Comparison of ENCODE assay signal across 14 mouse cellular contexts in genomic region chr7:3643412-3643811, GRCm38 (mm10). TPM values are rescaled to one million over a fixed set of nuclear protein-coding genes. Genes with fewer than 3 reads are reported as not detected.
DNase-seq lines count a peak whose midpoint lies in the region; ATAC-seq and TF ChIP-seq lines count a peak whose summit lies in the region.
"Had no signal": no experiment of that assay in that cellular context is flagged by ENCODE, and none has a peak within 500 bp of the region (broad histone marks: within the 10 kb centered on the region; RNA-seq: fewer than 3 reads in every experiment).

No protein-coding gene starts in this region.

- H3K79me2 ChIP-seq in MEL (ENCODE audit: control insufficient read depth, insufficient read depth, low read length, poor library complexity), result peaks cover 32% of the 10 kb centered on the region

- TF ChIP-seq EP300 in liver, postnatal 0 days (IDR thresholded peaks at IDR 0.05; ENCODE audit: low read depth), result no peak
- TF ChIP-seq EP300 in MEL (IDR thresholded peaks at IDR 0.05; ENCODE audit: low read depth in 1 of 2, low read length in 2 of 2), result peak; percentile 48 to 62; a peak in 2 of 4 replicates

- H3K36me3 ChIP-seq in liver, embryonic 12.5 days, result peaks cover 60% of the 10 kb centered on the region
- peaks cover 33% of the 10 kb centered on the region for H3K36me3 ChIP-seq in liver, postnatal 0 days (replicated peaks; ENCODE audit: insufficient read depth, low read length)
- peaks cover 2 to 29% of the 10 kb centered on the region in 2 experiments for H3K36me3 ChIP-seq in MEL (ENCODE audit: control insufficient read depth in 1 of 2, insufficient read depth in 2 of 2, low read length in 2 of 2)
- peaks cover 18% of the 10 kb centered on the region for H3K36me3 ChIP-seq in hindbrain, embryonic 16.5 days (ENCODE audit: control insufficient read depth, insufficient read depth, low read length)

- 38% methylated on average over 5 of the region's 5 CpGs for WGBS in liver, embryonic 12.5 days (ENCODE audit: insufficient replicate concordance)
- 36% methylated on average over 5 of the region's 5 CpGs for WGBS in liver, postnatal 0 days (ENCODE audit: insufficient replicate concordance)
- 67% methylated on average over 5 of the region's 5 CpGs for WGBS in hindbrain, embryonic 16.5 days

- no peaks in the 10 kb centered on the region for H3K27me3 ChIP-seq in liver, embryonic 12.5 days (replicated peaks)
- no peaks in the 10 kb centered on the region for H3K27me3 ChIP-seq in liver, postnatal 0 days (ENCODE audit: insufficient read depth, low read length)
- H3K27me3 ChIP-seq in MEL (ENCODE audit: control insufficient read depth in 1 of 2, insufficient read depth in 2 of 2, low read length in 2 of 2), result no peaks in the 10 kb centered on the region
- no peaks in the 10 kb centered on the region for H3K27me3 ChIP-seq in hindbrain, embryonic 16.5 days (replicated peaks; ENCODE audit: control insufficient read depth, insufficient read depth, low read length)
- H3K27me3 ChIP-seq: embryonic facial prominence, embryonic 15.5 days; forebrain, embryonic 15.5 days; Patski had no signal

- peak; percentile 79 for DNase-seq in heart, adult 11 months
- no peak for DNase-seq in heart, adult 18-20 months
- no peak for DNase-seq in liver, postnatal 0 days
- DNase-seq in MEL (ENCODE audit: low read depth, low spot score), result peak; percentile 89
- DNase-seq in T-cell, adult 2 months (ENCODE audit: low spot score), result no peak
- DNase-seq in frontal cortex, postnatal 14 days (ENCODE audit: low spot score in 2 of 2), result no peak
- DNase-seq: cerebellum, adult 11-12 months; heart, postnatal 10 days had no signal

- no peaks in the 10 kb centered on the region for H3K9me3 ChIP-seq in liver, embryonic 12.5 days (replicated peaks)
- no peaks in the 10 kb centered on the region for H3K9me3 ChIP-seq in liver, postnatal 0 days (ENCODE audit: low read length)
- no peaks in the 10 kb centered on the region for H3K9me3 ChIP-seq in MEL (replicated peaks; ENCODE audit: insufficient read depth, low read length)
- no peaks in the 10 kb centered on the region for H3K9me3 ChIP-seq in hindbrain, embryonic 16.5 days (ENCODE audit: control insufficient read depth, low read length)
- H3K9me3 ChIP-seq: embryonic facial prominence, embryonic 15.5 days; forebrain, embryonic 15.5 days had no signal

- peaks cover 38% of the 10 kb centered on the region for H3K4me1 ChIP-seq in liver, embryonic 12.5 days
- peaks cover 23% of the 10 kb centered on the region for H3K4me1 ChIP-seq in liver, postnatal 0 days (ENCODE audit: insufficient read depth)
- peaks cover 3 to 33% of the 10 kb centered on the region in 2 experiments for H3K4me1 ChIP-seq in MEL (ENCODE audit: control insufficient read depth in 1 of 2, insufficient read depth in 2 of 2, low read length in 2 of 2)
- peaks cover 28% of the 10 kb centered on the region for H3K4me1 ChIP-seq in hindbrain, embryonic 16.5 days (ENCODE audit: control insufficient read depth, insufficient read depth, low read depth, low read length)

- ATAC-seq in liver, embryonic 12.5 days, result no peak
- ATAC-seq in liver, postnatal 0 days, result no peak
- no peak for ATAC-seq in hindbrain, embryonic 16.5 days
- ATAC-seq: forebrain, embryonic 15.5 days; intestine, postnatal 0 days; Patski had no signal

- no peak overlapping the region for H3K4me3 ChIP-seq in liver, embryonic 12.5 days
- no peak overlapping the region for H3K4me3 ChIP-seq in liver, postnatal 0 days (ENCODE audit: low read depth, low read length)
- H3K4me3 ChIP-seq in MEL (ENCODE audit: control insufficient read depth in 1 of 2, insufficient read depth in 1 of 2, low read depth in 2 of 2, low read length in 2 of 2), result no peak overlapping the region; a peak in 1 of 4 replicates
- no peak overlapping the region for H3K4me3 ChIP-seq in hindbrain, embryonic 16.5 days (ENCODE audit: low read length)

- peak overlapping the region; percentile 76 for H3K4me2 ChIP-seq in liver, embryonic 12.5 days
- H3K4me2 ChIP-seq in liver, postnatal 0 days (ENCODE audit: low read depth, low read length), result no peak overlapping the region
- H3K4me2 ChIP-seq in hindbrain, embryonic 16.5 days (ENCODE audit: low read length), result peak overlapping the region; percentile 64

- no peak for TF ChIP-seq RAD21 in MEL (IDR thresholded peaks at IDR 0.05; ENCODE audit: low read depth, low read length)

- TF ChIP-seq CTCF in liver, postnatal 0 days (IDR thresholded peaks at IDR 0.05; ENCODE audit: low read depth), result no peak
- TF ChIP-seq CTCF in MEL (IDR thresholded peaks at IDR 0.05 in 2 of 3, conservative IDR thresholded peaks at IDR 0.05 in 1 of 3; ENCODE audit: control insufficient read depth in 1 of 3, insufficient read depth in 1 of 3, low read depth in 2 of 3, low read length in 3 of 3, poor library complexity in 1 of 3, severe bottlenecking in 1 of 3), result no peak

- H3K9ac ChIP-seq in liver, embryonic 12.5 days, result no peak overlapping the region
- no peak overlapping the region for H3K9ac ChIP-seq in liver, postnatal 0 days (replicated peaks)
- H3K9ac ChIP-seq in MEL (ENCODE audit: control insufficient read depth, low read depth, low read length, poor library complexity, severe bottlenecking), result peak overlapping the region; percentile 28; the same call in 1 of the 2 replicates
- no peak overlapping the region for H3K9ac ChIP-seq in hindbrain, embryonic 16.5 days (ENCODE audit: low read depth, low read length)
- H3K9ac ChIP-seq: embryonic facial prominence, embryonic 15.5 days had no signal

- TF ChIP-seq POLR2A in MEL (IDR thresholded peaks at IDR 0.05; ENCODE audit: control insufficient read depth in 1 of 2, insufficient read depth in 1 of 2, low read depth in 1 of 2, low read length in 2 of 2, poor library complexity in 1 of 2), result no peak; a peak in 1 of 4 replicates

- no peak overlapping the region for H3K27ac ChIP-seq in liver, embryonic 12.5 days
- H3K27ac ChIP-seq in liver, postnatal 0 days (ENCODE audit: low read depth), result no peak overlapping the region
- H3K27ac ChIP-seq in MEL (ENCODE audit: control insufficient read depth, low read depth, low read length), result peak overlapping the region; percentile 46
- H3K27ac ChIP-seq in hindbrain, embryonic 16.5 days (ENCODE audit: low read depth, low read length), result no peak overlapping the region

TF ChIP-seq in MEL, 35 proteins besides CTCF, POLR2A, EP300 and RAD21 (continues in another document):
- TF ChIP-seq USF2 (IDR thresholded peaks at IDR 0.05; ENCODE audit: borderline replicate concordance in 1 of 2, insufficient read depth in 1 of 2, low read depth in 1 of 2, low read length in 2 of 2) (no peak), ZNF384 (IDR thresholded peaks at IDR 0.05; ENCODE audit: low read depth, low read length) (no peak), USF1 (IDR thresholded peaks at IDR 0.05; ENCODE audit: low read depth, low read length) (no peak), MAZ (IDR thresholded peaks at IDR 0.05; ENCODE audit: low read depth, low read length) (no peak), ETS1 (IDR thresholded peaks at IDR 0.05; ENCODE audit: low read depth, low read length) (peak; percentile 51)

RNA-seq across cellular contexts. Expression of gene Cnot3, which starts 1.7 kb away (rescaled TPM):
- total RNA-seq in heart, adult 18-20 months (2021), result 10 to 100 TPM; 17.8 to 23.0 TPM
- 32.6 and 34.4 TPM in 2 replicates for polyA plus RNA-seq in liver, embryonic 12.5 days (2016; fragmentation: Nextera tagmentation; extraction: Ambion mirVana)
- polyA plus RNA-seq in liver, postnatal 0 days (2015; fragmentation: Nextera tagmentation; extraction: Ambion mirVana), result 12.9 and 13.7 TPM in 2 replicates
- total RNA-seq in MEL (2012; rRNA removed), result 16.9 and 17.4 TPM in 2 replicates
- polyA plus RNA-seq in MEL (2012; ENCODE audit: insufficient read depth in 1 of 2, insufficient read length in 2 of 2, low read depth in 1 of 2, low replicate concordance in 2 of 2, missing spikeins in 1 of 2), result 100 to 1,000 TPM in 1 of 2 experiments, 10 to 100 TPM in 1; 86.6 to 118 TPM
- polyA plus RNA-seq in hindbrain, embryonic 16.5 days (2015; fragmentation: Nextera tagmentation; extraction: Ambion mirVana), result 30.0 and 43.1 TPM in 2 replicates

RNA-seq across cellular contexts. Expression of gene Prpf31, which starts 13.6 kb away (rescaled TPM):
- 10 to 100 TPM; 22.4 to 26.0 TPM for total RNA-seq in heart, adult 18-20 months (2021)
- polyA plus RNA-seq in liver, embryonic 12.5 days (2016; fragmentation: Nextera tagmentation; extraction: Ambion mirVana), result 93.1 and 97.6 TPM in 2 replicates
- 20.8 and 24.9 TPM in 2 replicates for polyA plus RNA-seq in liver, postnatal 0 days (2015; fragmentation: Nextera tagmentation; extraction: Ambion mirVana)
- total RNA-seq in MEL (2012; rRNA removed), result 146 and 147 TPM in 2 replicates
- polyA plus RNA-seq in MEL (2012; ENCODE audit: insufficient read depth in 1 of 2, insufficient read length in 2 of 2, low read depth in 1 of 2, low replicate concordance in 2 of 2, missing spikeins in 1 of 2), result 100 to 1,000 TPM; 187 to 334 TPM
- 84.2 and 88.8 TPM in 2 replicates for polyA plus RNA-seq in hindbrain, embryonic 16.5 days (2015; fragmentation: Nextera tagmentation; extraction: Ambion mirVana)

RNA-seq across cellular contexts. Expression of gene Tfpt, which starts 13.7 kb away (rescaled TPM):
- 10 to 100 TPM; 18.2 to 18.9 TPM for total RNA-seq in heart, adult 18-20 months (2021)
- 16.0 and 17.6 TPM in 2 replicates for polyA plus RNA-seq in liver, embryonic 12.5 days (2016; fragmentation: Nextera tagmentation; extraction: Ambion mirVana)
- polyA plus RNA-seq in liver, postnatal 0 days (2015; fragmentation: Nextera tagmentation; extraction: Ambion mirVana), result 8.8 and 9.8 TPM in 2 replicates
- total RNA-seq in MEL (2012; rRNA removed), result 35.2 and 42.4 TPM in 2 replicates
- 10 to 100 TPM in 1 of 2 experiments, not detected in 1; 50.0 TPM for polyA plus RNA-seq in MEL (2012; ENCODE audit: insufficient read depth in 1 of 2, insufficient read length in 2 of 2, low read depth in 1 of 2, low replicate concordance in 2 of 2, missing spikeins in 1 of 2)
- 36.3 and 39.6 TPM in 2 replicates for polyA plus RNA-seq in hindbrain, embryonic 16.5 days (2015; fragmentation: Nextera tagmentation; extraction: Ambion mirVana)

RNA-seq across cellular contexts. Expression of gene Leng1, which starts 22.2 kb away (rescaled TPM):
- 10 to 100 TPM; 12.6 to 12.7 TPM for total RNA-seq in heart, adult 18-20 months (2021)
- 10.2 and 11.6 TPM in 2 replicates for polyA plus RNA-seq in liver, embryonic 12.5 days (2016; fragmentation: Nextera tagmentation; extraction: Ambion mirVana)
- polyA plus RNA-seq in liver, postnatal 0 days (2015; fragmentation: Nextera tagmentation; extraction: Ambion mirVana), result 7.0 and 7.8 TPM in 2 replicates
- total RNA-seq in MEL (2012; rRNA removed), result 8.3 and 11.0 TPM in 2 replicates
- polyA plus RNA-seq in MEL (2012; ENCODE audit: insufficient read depth in 1 of 2, insufficient read length in 2 of 2, low read depth in 1 of 2, low replicate concordance in 2 of 2, missing spikeins in 1 of 2), result 10 to 100 TPM in 1 of 2 experiments, not detected in 1; 11.3 TPM
- polyA plus RNA-seq in hindbrain, embryonic 16.5 days (2015; fragmentation: Nextera tagmentation; extraction: Ambion mirVana), result 13.2 and 13.4 TPM in 2 replicates

RNA-seq across cellular contexts. Expression of gene Ndufa3, which starts 26.2 kb away (rescaled TPM):
- 1,000 to 10,000 TPM; 1,902 to 1,920 TPM for total RNA-seq in heart, adult 18-20 months (2021)
- 295 and 296 TPM in 2 replicates for polyA plus RNA-seq in liver, embryonic 12.5 days (2016; fragmentation: Nextera tagmentation; extraction: Ambion mirVana)
- polyA plus RNA-seq in liver, postnatal 0 days (2015; fragmentation: Nextera tagmentation; extraction: Ambion mirVana), result 385 and 415 TPM in 2 replicates
- 177 and 180 TPM in 2 replicates for total RNA-seq in MEL (2012; rRNA removed)
- polyA plus RNA-seq in MEL (2012; ENCODE audit: insufficient read depth in 1 of 2, insufficient read length in 2 of 2, low read depth in 1 of 2, low replicate concordance in 2 of 2, missing spikeins in 1 of 2), result 100 to 1,000 TPM in 1 of 2 experiments, not detected in 1; 246 TPM
- polyA plus RNA-seq in hindbrain, embryonic 16.5 days (2015; fragmentation: Nextera tagmentation; extraction: Ambion mirVana), result 461 and 526 TPM in 2 replicates

Comparison
In these comparisons a context has a peak if more than half of its experiments do, and no peak if none do; other contexts are left out.
1. DNase-seq: peak in heart, adult 11 months (single experiment) and MEL (single experiment); none in heart, adult 18-20 months (0 of 2), liver, postnatal 0 days (single experiment), T-cell, adult 2 months (single experiment) and frontal cortex, postnatal 14 days (0 of 2).